Mouse (Mus musculus) spleen, postnatal 4 days (tissue): ENCODE measurements around the gene Abcc4.
A peak's percentile ranks its signal among the peaks of the same experiment; 100 is the strongest.

Source experiments
- DNase-seq, 2 experiments: peaks; one replicate each; pipeline ENCODE4 v3.0.0; 2022; ENCODE audit warnings: low spot score in 2 of 2

Abcc4 gene

DNA sequence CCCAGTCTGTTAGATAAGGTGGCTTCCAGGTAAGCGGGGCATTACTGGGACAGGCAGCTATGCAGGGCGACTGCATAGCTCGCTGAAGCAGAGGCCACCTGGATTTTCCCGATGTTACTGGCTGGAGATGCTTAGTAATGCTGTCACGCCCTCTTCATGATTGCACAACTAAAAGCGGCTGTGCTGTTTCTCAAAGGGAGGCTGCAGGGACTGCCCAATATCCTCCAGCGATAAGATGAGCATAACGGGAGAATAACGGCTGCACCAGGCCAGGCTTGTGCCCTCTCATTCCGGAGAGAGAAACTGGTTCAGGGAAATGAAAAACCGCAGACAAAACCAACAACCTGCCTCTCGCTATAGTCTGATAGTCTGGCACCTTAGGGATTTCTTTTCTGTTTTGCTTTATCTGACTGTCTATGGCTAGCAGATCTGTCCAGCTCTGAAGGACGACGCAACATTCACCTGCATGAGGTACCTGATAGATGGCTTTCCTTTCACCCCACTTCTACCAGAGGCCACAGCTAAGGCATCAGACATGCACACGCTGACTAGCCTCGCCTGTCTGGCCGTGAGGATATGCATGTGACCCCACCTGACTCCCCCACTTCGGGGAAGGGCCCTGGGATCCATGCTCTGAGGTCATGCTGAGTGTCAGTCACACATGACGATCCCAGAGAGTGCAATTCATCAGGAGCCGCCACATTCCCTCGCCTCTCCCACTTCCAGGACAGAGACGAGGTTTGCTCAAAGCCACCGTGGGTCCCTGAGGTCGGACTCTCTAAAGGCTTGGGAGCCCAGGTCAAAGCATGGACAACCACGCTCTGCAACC is 67.4 kb downstream of the Abcc4 start:
- no peak for DNase-seq

DNA sequence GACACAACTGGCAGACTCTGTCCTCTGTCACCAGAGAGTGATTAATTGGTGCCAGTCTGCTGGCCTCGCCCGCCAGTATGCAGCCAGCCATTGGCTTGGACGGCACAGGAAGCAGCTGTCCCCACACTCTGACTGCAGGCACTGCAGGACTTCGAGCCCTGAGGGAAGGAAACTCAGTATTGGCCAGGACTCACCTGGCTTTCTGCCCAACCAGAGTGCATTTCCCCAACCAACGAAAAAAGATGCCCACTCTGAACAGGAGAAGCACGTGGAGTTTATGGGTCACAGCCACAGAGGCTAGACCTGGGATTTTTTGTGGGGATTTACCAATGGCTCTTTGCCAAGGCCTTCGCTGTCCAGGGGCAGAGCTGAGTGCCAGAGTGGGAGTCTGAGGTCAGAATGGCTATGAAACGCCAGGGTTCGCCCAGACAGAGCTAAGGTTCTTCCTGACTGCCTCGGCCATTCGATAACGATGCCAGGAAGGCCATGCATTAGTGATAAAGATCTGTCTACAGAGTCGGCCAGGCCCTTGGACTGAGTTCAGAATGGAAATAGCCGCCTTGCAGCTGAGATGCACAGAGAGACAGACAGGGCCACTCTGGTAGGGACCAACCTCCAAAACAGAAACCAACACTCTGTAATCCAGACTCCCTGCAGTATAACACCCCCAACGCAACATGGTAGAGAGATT is 70.4 kb downstream of the Abcc4 start:
- DNase-seq = peak in 1 of 2 experiments; percentile 40

DNA sequence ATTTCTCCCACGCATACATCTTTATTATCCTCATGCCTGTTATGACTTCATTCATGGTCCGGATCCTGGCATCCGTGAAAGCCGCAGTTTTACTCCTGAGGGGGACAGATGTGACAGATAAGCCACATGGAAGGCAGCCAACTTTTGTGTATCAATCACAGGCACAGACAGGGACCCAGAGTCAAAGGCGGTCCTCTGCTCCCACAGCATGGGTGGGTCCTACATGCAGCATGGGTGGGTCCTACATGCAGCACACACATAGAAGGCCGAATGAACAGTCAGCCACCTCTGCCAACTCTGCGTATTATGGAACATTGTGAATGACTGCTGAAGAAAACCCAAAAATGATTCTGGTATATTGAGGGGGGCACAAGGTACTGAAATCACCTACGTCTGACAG is 76.4 kb downstream of the Abcc4 start:
- DNase-seq = no peak

DNA sequence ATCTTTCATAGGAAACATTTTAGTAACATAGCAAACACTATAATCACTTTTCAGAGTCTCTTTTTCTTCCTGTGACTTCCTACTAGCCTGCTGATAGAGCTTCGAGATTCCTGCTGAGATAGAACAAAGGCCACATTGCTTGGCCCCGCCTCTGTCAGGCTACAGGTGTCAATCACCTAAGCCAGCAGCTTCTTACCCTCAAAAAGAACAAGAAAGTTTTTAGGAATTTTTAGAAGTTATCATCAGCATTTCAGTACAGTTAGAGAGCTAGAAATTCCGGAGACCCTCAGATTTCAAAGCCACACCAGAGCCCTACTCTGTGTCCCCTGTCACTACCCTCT is 84.6 kb downstream of the Abcc4 start:
- no peak for DNase-seq

DNA sequence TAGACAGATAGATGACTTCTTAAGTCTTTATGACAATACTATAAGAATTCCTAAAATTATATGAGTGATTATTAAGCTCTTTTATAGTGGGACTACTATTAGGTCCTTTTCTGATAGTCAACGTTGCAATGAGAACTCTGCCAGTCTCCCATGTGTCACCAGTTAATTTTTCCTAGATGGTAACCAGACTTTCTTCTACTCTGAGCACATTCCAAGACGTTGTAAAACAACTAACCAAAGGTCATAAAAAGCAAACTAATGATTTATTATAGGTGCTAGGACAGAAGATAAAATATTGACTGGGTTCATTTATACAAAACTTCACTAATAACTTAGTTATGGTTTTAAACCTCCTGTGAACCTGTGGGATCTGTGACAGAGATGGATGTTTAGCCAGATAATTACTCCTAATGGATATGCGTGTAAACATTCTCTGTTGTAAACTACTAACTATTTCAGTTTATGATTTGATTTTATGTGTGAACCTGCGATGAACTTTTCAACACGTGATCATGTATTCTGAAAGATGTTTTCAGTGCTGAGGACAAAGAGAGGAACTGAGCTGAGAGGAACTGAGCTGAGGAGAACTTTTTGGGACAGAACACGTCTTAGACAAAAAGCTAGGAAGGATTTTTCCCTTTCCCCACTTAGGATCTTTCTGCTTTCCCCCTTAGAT is 85.1 kb downstream of the Abcc4 start:
- no peak for DNase-seq

DNA sequence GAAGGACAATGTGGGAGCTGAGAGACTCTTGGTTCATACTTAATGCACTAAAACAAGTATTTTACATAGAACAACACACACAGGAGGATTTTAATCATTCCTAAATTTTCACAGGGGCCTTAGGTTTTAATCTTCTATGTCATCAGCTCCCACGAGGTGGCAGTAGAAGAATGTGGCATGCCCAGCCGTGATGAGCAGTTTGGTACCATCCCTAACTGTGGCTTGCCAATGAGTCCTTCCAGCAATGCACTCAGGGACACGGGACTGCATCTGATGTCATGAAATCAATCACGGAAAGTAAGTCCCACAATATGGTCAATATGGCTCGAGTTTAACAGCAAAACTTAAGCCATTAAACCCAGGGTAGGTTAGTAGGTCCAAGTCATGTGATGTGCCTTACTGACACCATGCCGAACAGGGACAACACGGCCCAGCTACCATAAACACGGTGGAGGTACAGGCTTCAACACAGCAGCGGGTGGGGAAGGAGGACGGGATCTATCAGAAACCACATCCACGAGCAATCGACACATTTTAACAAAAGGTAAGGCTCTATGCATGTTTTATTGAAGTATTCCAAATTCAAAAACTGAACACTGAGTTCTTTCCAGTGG is 89.2 kb downstream of the Abcc4 start:
- no peak for DNase-seq

DNA sequence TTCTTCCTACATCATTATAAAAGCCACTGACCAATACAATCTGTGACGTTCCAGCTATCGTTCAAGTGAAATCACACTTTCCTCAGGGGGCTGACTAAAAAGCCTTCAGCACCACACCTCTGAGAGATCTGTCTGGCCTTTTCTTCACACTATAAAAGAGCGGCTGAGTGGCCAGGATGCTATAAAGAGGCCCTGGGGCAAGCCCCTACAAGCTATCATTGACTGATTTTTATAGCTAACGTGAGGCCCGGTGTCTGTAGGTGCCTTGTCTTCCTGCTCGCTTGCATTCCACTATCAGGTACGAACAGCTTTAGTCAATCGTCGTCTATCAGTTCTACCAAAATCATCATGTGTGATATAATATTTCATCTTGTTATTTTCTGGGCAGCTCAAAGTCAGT is 92.3 kb downstream of the Abcc4 start:
- DNase-seq = no peak

DNA sequence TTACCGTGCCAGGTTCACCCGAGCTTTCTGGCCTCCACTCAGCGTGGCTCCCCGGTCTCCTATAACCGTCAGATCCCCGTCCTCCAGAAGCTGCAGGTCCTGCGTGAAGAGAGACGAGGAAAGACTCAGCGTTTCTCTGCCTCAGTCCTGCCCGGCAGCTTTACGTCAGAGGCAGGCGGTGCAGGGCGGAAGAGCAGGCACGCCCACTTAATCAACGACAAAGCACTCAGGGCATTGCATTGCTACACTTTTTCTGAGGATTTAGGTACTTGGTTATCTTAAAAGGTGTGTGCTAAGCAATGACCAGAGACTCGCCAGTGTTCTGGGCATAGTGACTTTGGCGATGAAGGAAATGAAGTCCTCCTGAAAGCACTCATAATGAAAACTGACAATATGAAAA is 94.3 kb downstream of the Abcc4 start:
- no peak for DNase-seq

DNA sequence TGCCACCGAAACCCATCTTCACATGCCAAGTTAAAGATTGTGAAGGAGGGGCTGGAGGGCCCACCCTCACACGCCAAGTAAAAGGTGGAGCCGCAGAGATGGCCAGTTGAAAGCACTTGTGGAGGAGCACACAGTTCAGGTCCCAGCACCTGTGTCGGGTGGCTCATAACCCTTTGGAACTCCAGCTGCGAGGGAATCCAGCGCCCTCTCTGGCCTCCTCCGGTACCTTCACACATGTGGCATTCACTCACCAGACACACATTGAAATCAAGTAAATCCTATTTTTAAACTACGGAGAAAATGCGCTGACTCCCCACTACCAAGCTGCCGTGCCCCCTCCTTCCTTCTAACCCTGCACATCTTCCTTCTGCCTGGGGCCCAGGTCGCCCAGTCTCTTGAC is 95.2 kb downstream of the Abcc4 start:
- DNase-seq = no peak

DNA sequence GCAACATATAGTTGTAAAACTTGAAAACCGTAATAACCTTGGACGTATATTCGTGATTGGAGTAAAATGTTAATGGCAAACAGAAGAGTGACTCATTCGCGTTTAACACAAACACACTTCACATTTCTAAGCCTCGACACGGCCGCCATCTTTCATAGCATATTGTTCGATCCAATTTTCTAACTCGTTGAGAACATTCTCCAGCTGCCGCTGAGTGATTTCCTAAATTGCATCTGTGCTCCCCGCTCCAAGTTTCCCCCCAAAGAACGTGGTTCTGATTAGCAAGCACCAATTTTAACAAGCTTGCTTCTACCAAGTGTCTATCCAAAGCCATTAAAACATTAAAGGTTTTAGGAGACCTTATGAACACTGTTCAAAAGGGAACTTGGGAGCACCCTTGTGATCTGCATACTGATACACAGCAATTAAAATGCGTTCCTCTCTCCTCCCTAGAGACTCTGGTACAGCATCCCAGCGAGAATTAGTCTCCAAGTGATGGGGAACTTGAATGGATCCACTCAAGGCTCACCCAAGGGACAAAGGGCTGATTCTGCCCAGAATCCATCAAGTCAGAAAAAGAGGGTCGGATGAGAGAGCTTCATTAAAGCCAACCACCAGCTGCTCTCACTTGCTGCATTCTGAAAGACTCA is 97.1 kb downstream of the Abcc4 start:
- no peak for DNase-seq

DNA sequence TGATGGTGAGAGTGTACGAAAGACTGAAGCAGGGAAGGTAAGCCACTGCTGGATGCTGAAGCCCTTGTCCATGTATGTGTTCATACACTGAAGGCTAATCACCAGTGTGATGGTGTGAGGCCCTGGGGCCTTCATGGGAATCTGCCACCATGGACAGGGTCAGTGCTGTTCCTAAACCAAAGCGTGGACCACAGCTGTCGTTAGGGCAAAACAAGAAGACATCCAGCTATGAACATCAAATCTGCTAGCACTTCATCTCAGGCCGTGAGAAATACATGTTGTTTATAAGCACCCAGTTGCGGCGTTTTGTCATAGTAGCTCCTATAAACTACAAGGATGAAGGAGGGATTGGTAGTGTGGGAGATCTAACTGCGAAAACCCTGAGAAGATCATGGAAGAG is 97.7 kb downstream of the Abcc4 start:
- DNase-seq = no peak

DNA sequence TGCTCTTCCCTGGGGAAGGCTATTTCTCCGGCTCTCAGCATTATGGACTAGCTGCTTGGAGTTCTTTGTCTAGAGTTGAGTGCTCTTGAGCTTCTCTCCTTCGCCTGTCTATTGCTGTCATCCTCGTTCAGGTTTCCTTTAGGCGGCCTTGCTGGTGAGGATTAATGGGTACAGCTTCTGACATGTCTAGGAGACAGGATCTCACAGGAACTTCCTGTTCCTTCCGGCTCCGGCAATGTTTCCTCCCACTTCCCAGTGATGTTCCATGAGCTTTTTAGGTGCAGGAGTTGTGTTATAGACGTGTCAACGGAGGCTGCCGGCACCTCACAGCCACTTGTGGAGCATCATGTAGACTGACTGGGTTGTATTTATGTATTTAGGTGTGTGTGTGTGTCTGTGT is 99.5 kb downstream of the Abcc4 start:
- no peak for DNase-seq

DNA sequence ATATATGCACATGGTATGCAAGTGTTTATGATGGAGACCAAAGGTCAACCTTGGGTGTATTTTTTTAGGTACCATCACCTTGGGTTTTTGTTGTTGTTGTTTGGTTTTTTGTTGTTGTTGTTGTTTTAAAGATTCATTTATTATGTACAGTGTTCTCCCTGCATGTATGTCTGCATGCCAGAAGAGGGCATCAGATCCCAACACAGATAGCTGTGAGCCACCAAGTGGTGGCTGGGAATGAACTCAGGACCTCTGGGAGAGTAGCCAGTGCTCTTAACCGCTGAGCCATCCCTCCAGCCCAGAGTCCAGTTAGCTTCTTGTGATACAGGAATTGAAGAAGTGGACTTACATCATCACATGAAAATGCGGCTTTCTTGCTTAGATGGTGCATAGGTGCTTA is 101.1 kb downstream of the Abcc4 start:
- no peak for DNase-seq

DNA sequence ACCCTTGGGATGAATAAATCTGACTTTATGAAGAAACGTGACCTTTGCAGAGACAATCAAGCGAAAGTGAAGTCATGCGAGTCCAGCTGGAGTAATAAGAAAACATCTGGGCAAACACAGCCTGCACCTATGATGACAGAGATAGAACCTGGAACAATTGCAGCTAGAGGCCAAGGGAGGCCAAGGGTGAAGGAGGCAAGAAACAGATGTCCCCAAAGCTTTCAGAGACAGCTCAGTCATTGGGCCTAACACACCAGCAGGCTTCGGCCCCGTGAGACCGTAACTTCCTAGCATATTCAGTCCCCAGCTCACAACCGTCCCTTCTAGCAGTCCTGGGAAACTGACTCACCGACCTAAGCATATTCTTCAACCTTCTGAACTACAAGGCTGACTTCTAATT is 104.0 kb downstream of the Abcc4 start:
- no peak for DNase-seq

DNA sequence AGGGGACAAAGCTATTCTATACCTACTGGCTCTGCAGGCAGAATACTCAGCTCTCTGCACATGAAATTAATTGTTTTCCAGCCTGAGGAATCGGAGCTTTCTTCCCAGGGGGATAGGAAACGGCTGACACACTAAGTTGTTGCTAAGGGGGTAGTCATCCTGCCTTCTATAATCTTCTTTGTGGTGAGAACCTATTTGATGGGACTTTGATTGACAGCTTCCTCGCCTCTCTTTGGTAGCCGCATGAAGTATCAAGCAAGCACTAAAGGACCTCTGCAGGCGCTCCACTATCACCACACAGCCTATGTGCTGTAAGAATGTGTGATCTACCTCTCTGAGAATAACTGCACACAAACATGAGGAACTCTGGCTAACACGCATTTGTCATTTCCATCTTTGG is 105.3 kb downstream of the Abcc4 start:
- no peak for DNase-seq

DNA sequence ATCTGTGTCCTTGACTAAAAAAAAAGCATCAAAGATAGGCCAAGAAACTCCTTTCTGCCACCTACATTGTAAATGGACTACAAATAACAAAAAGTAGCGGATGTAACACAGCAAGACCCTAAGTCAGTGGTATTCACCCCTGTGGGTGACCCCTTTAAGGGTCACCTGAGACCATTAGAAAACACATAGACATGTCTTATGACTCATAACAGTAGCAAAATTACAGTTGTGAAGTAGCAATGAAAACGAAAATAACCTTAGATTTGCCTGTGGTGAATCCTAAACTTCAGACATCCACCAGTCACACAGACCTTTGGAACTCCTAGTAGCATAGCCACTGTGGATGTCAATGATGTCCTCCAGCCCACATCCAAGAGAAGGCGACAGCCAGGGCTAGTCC is 107.3 kb downstream of the Abcc4 start:
- no peak for DNase-seq

DNA sequence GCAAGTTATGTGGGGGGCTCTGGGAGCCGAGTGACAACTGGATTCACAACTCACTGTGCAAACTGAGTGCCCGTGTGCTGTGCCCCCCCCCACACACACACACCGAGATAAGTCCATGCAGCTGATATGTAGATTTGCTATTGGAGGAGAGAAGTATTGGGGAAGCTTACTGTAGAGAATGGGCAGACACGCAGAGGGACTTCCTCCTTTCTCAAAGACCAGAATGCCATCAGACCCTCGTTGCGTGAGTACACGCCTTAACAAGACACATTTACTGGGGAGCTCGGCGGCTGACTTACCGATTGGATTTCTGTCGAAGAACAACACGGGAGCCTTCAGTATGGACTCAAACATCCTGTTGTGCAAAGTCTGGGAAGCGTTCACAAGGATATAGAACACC is 111.6 kb downstream of the Abcc4 start:
- no peak for DNase-seq

DNA sequence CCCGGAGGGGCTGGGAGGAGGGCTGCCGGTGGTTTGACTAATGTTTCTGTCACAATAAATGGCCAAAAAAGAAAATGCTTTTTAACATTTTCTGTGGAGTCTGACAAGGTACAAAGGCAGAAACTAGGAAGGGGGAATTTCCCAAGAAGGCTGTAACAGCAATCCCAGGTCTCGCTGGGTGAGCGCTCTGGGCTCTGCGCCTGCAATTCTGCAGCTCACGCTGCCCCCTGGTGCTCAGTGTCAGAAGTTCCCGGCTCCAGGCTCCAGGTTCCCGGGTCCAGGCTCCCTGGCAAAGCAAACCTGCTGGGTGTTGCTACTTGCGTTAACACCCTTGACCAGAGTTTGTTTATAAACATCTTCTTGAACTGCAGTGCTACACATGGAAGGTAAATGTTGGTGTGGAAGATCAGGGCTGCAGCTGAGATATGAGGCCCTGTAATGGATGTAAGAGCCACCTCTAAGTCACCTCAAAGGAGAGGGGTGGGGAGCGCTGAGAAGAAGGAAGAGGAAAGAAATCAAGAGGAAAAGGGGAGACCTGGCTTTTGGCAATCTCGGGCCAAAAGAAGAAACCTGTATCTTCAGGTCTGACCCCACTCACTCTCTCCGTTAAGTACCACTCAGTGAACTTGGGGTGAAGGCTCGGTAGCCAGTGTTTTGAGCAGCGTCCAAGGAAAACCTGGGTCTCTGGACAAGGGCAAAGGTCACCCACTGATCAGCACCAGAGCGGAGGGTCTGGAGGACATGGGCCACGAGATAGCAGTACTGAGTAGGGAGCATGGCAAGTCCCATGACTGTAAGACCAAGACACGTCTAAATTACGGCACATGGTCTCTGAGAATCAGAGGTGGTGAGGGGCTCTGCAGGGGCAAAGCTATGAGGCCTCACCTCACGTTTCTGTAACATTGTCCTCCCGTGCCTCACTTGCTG is 114.3 kb downstream of the Abcc4 start:
- peak; percentile 40 to 78 for DNase-seq

DNA sequence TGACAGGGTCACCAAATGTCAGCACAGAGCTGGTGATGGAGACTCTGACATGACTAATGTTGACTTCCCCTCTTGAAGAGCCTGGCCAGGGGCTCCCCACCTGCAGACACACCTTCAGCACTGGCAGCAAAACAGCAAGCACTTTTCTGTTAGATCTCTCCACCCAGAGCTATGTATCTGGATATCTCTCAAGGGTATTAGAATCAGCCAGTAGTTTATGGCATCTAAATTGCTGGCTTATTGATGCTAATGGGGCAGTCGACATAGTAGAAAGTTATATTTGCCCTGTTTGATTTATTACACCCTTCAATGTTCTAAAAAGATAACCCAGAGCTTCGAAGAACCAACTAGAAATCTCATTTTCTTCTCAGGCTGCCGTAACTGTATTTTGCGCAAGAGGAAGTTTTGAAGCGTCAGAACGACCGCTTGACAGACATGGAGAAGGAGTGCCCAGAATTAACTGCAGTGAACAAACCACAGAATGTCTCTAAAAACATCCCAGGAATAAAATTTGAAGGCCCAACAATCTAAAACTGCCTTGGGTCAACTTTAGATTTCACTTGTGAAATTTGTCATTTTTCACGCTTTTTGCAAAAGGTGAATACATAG is 123.6 kb downstream of the Abcc4 start:
- DNase-seq = no peak

DNA sequence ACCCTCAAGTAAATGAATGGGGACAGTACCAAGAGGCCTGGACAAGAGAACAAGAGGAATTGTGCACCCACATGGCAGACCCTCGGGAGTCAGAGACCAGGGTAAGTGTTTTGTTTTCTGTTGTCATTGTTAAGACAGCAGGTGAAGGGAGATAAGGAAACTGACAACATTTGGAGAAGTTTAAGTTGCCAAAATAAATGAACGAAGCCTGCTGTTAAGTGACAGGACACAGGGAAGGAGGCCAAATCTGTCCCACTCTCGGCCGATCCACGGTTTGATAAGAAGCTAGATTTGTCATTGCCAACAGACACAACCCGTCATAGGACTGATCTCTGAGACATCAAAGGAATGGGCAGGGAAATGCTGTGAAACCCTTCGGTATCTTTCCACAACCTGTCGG is 124.3 kb downstream of the Abcc4 start:
- DNase-seq = no peak
